Mouse (Mus musculus): Measurements from ENCODE around the gene Mvp. TPM values are rescaled to one million over a fixed set of nuclear protein-coding genes. Genes with fewer than 3 reads are reported as not detected.
A peak's percentile ranks its signal among the peaks of the same experiment; 100 is the strongest.

Mvp gene
- polyA plus RNA-seq, 1 experiment from 2014 or later: 6.8 TPM

- Histone ChIP-seq H3K36me3 (peaks cover 4% of the 10 kb centered on the region; the same call in 1 of the 2 replicates), H3K4me2 (replicated peaks) (peak overlapping the region; percentile 97), H3K4me1 (peaks cover 37% of the 10 kb centered on the region), H3K27me3 (peaks cover 41% of the 10 kb centered on the region), H3K27ac (0 out of 2 replicates have a peak overlapping the region, but pooled peaks have one; percentile 17), H3K9me3 (replicated peaks) (no peaks in the 10 kb centered on the region), H3K4me3 (peak overlapping the region; percentile 47), H3K9ac (peak overlapping the region; percentile 64)
- 33% methylated on average over 4 of the region's 4 CpGs for WGBS
- ATAC-seq (ENCODE audit: low FRiP score): no peak
These were observed 62.7 kb downstream of the Mvp start for GRCm38 (mm10) chr7:126951741-126952140.

GRCm38 (mm10) chr7:126950647-126951615 is 63.5 kb downstream of the Mvp start:
- H3K4me3 ChIP-seq: peak overlapping the region; percentile 47
- H3K4me2 ChIP-seq (replicated peaks): peak overlapping the region; percentile 97
- 7% methylated on average over 26 of the region's 26 CpGs for WGBS
- H3K27ac ChIP-seq: peak overlapping the region; percentile 87
- no peaks in the 10 kb centered on the region for H3K9me3 ChIP-seq (replicated peaks)
- H3K36me3 ChIP-seq: peaks cover 11% of the 10 kb centered on the region
- H3K9ac ChIP-seq: peak overlapping the region; percentile 64
- peaks cover 41% of the 10 kb centered on the region for H3K27me3 ChIP-seq
- peaks cover 41% of the 10 kb centered on the region for H3K4me1 ChIP-seq
- ATAC-seq (ENCODE audit: low FRiP score): peak; percentile 10

- H3K36me3 ChIP-seq: peaks cover 13% of the 10 kb centered on the region
- H3K9ac ChIP-seq: peak within 1 kb of the TSS; percentile 64
- H3K9me3 ChIP-seq (replicated peaks): no peaks in the 10 kb centered on the region
- under 1% methylated on average over 42 of the region's 42 CpGs for WGBS
- H3K4me3 ChIP-seq: peak within 1 kb of the TSS; percentile 47
- ATAC-seq (ENCODE audit: low FRiP score): peak; percentile 91
- H3K27me3 ChIP-seq: peaks cover 41% of the 10 kb centered on the region
- peak within 1 kb of the TSS; percentile 87 for H3K27ac ChIP-seq
- H3K4me2 ChIP-seq (replicated peaks): peak within 1 kb of the TSS; percentile 97
- H3K4me1 ChIP-seq: peaks cover 41% of the 10 kb centered on the region
These were observed 64.4 kb downstream of the Mvp start, which contains the start of gene Sez6l2 for GRCm38 (mm10) chr7:126949793-126950646. TSS of gene Sez6l2 (plus strand) at chr7:126950563.

- Histone ChIP-seq H3K4me1 (peaks cover 41% of the 10 kb centered on the region), H3K4me2 (replicated peaks) (peak within 1 kb of the TSS; percentile 97), H3K9ac (peak within 1 kb of the TSS; percentile 64), H3K4me3 (peak within 1 kb of the TSS; percentile 47), H3K27ac (peak within 1 kb of the TSS; percentile 87), H3K27me3 (peaks cover 41% of the 10 kb centered on the region), H3K9me3 (replicated peaks) (no peaks in the 10 kb centered on the region), H3K36me3 (peaks cover 19% of the 10 kb centered on the region)
- peak; percentile 70 for ATAC-seq (ENCODE audit: low FRiP score)
- under 1% methylated on average over 21 of the region's 21 CpGs for WGBS
These were observed 65.0 kb downstream of the Mvp start, which contains the start of gene Asphd1 for GRCm38 (mm10) chr7:126949403-126949792. TSS of gene Asphd1 (minus strand) at chr7:126949582.

GRCm38 (mm10) chr7:126948626-126949025 is 65.8 kb downstream of the Mvp start:
- no peaks in the 10 kb centered on the region for H3K9me3 ChIP-seq (replicated peaks)
- H3K4me1 ChIP-seq: peaks cover 41% of the 10 kb centered on the region
- H3K4me3 ChIP-seq: peak overlapping the region; percentile 47
- WGBS: 80% methylated on average over 10 of the region's 10 CpGs
- H3K36me3 ChIP-seq: peaks cover 27% of the 10 kb centered on the region
- H3K9ac ChIP-seq: peak overlapping the region; percentile 64
- H3K4me2 ChIP-seq (replicated peaks): peak overlapping the region; percentile 97
- no peak for ATAC-seq (ENCODE audit: low FRiP score)
- H3K27me3 ChIP-seq: peaks cover 41% of the 10 kb centered on the region
- peak overlapping the region; percentile 87 for H3K27ac ChIP-seq

GRCm38 (mm10) chr7:126946530-126946929 is 67.9 kb downstream of the Mvp start:
- no peaks in the 10 kb centered on the region for H3K9me3 ChIP-seq (replicated peaks)
- 35% methylated on average over 3 of the region's 3 CpGs for WGBS
- no peak overlapping the region for H3K4me2 ChIP-seq (replicated peaks)
- no peak for ATAC-seq (ENCODE audit: low FRiP score)
- H3K4me1 ChIP-seq: peaks cover 33% of the 10 kb centered on the region
- peaks cover 39% of the 10 kb centered on the region for H3K36me3 ChIP-seq
- H3K27me3 ChIP-seq: peaks cover 25% of the 10 kb centered on the region
- no peak overlapping the region for H3K27ac ChIP-seq
- no peak overlapping the region for H3K4me3 ChIP-seq
- H3K9ac ChIP-seq: no peak overlapping the region

- Histone ChIP-seq H3K4me2 (replicated peaks) (no peak overlapping the region), H3K27me3 (no peaks in the 10 kb centered on the region), H3K9ac (no peak overlapping the region), H3K4me3 (no peak overlapping the region), H3K9me3 (replicated peaks) (no peaks in the 10 kb centered on the region), H3K4me1 (peaks cover 16% of the 10 kb centered on the region), H3K36me3 (peaks cover 49% of the 10 kb centered on the region), H3K27ac (no peak overlapping the region; the same call in 1 of the 2 replicates)
- ATAC-seq (ENCODE audit: low FRiP score): no peak
- WGBS: 55% methylated on average over 5 of the region's 5 CpGs
These were observed 72.6 kb downstream of the Mvp start for GRCm38 (mm10) chr7:126941801-126942200.

- Histone ChIP-seq H3K36me3 (peaks cover 50% of the 10 kb centered on the region), H3K27ac (no peak overlapping the region), H3K9me3 (replicated peaks) (no peaks in the 10 kb centered on the region), H3K4me1 (peaks cover 12% of the 10 kb centered on the region), H3K4me2 (replicated peaks) (no peak overlapping the region), H3K27me3 (no peaks in the 10 kb centered on the region), H3K4me3 (no peak overlapping the region), H3K9ac (no peak overlapping the region)
- ATAC-seq (ENCODE audit: low FRiP score): no peak
- 51% methylated on average over 6 of the region's 6 CpGs for WGBS
These were observed 73.2 kb downstream of the Mvp start for GRCm38 (mm10) chr7:126941171-126941570.

Small RNA genes lying within 50 kb of the gene (microRNA-seq; reads per million reads assigned to microRNA genes)
- not detected for gene Gm44343

Other genes starting within 250 kb of the Mvp start
- gene Gdpd3, start 248.3 kb downstream of the Mvp start, polyA plus RNA-seq (2016; fragmentation: Nextera tagmentation; extraction: Ambion mirVana): 1.4 TPM in 2 replicates
- gene Ypel3, start 237.7 kb downstream of the Mvp start, polyA plus RNA-seq (2016; fragmentation: Nextera tagmentation; extraction: Ambion mirVana): 140 and 144 TPM in 2 replicates
- 0.48 and 1.1 TPM in 2 replicates for gene Tbx6, start 233.1 kb downstream of the Mvp start, polyA plus RNA-seq (2016; fragmentation: Nextera tagmentation; extraction: Ambion mirVana)
- 286 and 294 TPM in 2 replicates for gene Ppp4c, start 222.1 kb downstream of the Mvp start, polyA plus RNA-seq (2016; fragmentation: Nextera tagmentation; extraction: Ambion mirVana)
- gene Fam57b, start 217.0 kb downstream of the Mvp start, polyA plus RNA-seq (2016; fragmentation: Nextera tagmentation; extraction: Ambion mirVana): 23.7 and 24.9 TPM in 2 replicates
- gene 4930451I11Rik, start 183.0 kb downstream of the Mvp start, polyA plus RNA-seq (2016; fragmentation: Nextera tagmentation; extraction: Ambion mirVana): not detected in 2 replicates
- gene Doc2a, start 167.2 kb downstream of the Mvp start, polyA plus RNA-seq (2016; fragmentation: Nextera tagmentation; extraction: Ambion mirVana): 4.3 and 4.4 TPM in 2 replicates
- gene Hirip3, start 152.6 kb downstream of the Mvp start, polyA plus RNA-seq (2016; fragmentation: Nextera tagmentation; extraction: Ambion mirVana): 30.5 and 35.4 TPM in 2 replicates
- gene Ino80e, start 152.2 kb downstream of the Mvp start, polyA plus RNA-seq (2016; fragmentation: Nextera tagmentation; extraction: Ambion mirVana): 89.0 and 92.6 TPM in 2 replicates
- gene Taok2, start 129.9 kb downstream of the Mvp start, polyA plus RNA-seq (2016; fragmentation: Nextera tagmentation; extraction: Ambion mirVana): 63.5 and 66.6 TPM in 2 replicates
- gene Tmem219, start 91.7 kb downstream of the Mvp start, polyA plus RNA-seq (2016; fragmentation: Nextera tagmentation; extraction: Ambion mirVana): 21.8 and 23.0 TPM in 2 replicates
- 58.1 and 59.3 TPM in 2 replicates for gene Kctd13, start 85.7 kb downstream of the Mvp start, polyA plus RNA-seq (2016; fragmentation: Nextera tagmentation; extraction: Ambion mirVana)
- gene Asphd1, start 65.0 kb downstream of the Mvp start, polyA plus RNA-seq (2016; fragmentation: Nextera tagmentation; extraction: Ambion mirVana): 3.4 and 4.1 TPM in 2 replicates
- 13.3 and 18.2 TPM in 2 replicates for gene Sez6l2, start 64.1 kb downstream of the Mvp start, polyA plus RNA-seq (2016; fragmentation: Nextera tagmentation; extraction: Ambion mirVana)
- gene Cdipt, start 38.7 kb downstream of the Mvp start, polyA plus RNA-seq (2016; fragmentation: Nextera tagmentation; extraction: Ambion mirVana): 87.8 and 93.5 TPM in 2 replicates
- 0.92 and 1.4 TPM in 2 replicates for gene Cdiptos, start 38.5 kb downstream of the Mvp start, polyA plus RNA-seq (2016; fragmentation: Nextera tagmentation; extraction: Ambion mirVana)
- gene Pagr1b, start 1.9 kb upstream of the Mvp start, polyA plus RNA-seq (2016; fragmentation: Nextera tagmentation; extraction: Ambion mirVana): 0.72 and 1.3 TPM in 2 replicates
- gene Pagr1a, start 2.7 kb upstream of the Mvp start, polyA plus RNA-seq (2016; fragmentation: Nextera tagmentation; extraction: Ambion mirVana): 46.6 and 51.6 TPM in 2 replicates
- gene Gm42742, start 6.5 kb upstream of the Mvp start, polyA plus RNA-seq (2016; fragmentation: Nextera tagmentation; extraction: Ambion mirVana): 63.8 and 69.6 TPM in 2 replicates
- gene Prrt2, start 6.6 kb upstream of the Mvp start, polyA plus RNA-seq (2016; fragmentation: Nextera tagmentation; extraction: Ambion mirVana): 7.1 and 9.6 TPM in 2 replicates
- 117 and 119 TPM in 2 replicates for gene Maz, start 12.4 kb upstream of the Mvp start, polyA plus RNA-seq (2016; fragmentation: Nextera tagmentation; extraction: Ambion mirVana)
- 85.3 and 86.9 TPM in 2 replicates for gene Kif22, start 27.9 kb upstream of the Mvp start, polyA plus RNA-seq (2016; fragmentation: Nextera tagmentation; extraction: Ambion mirVana)
- not detected in 2 replicates for gene Zg16, start 72.7 kb upstream of the Mvp start, polyA plus RNA-seq (2016; fragmentation: Nextera tagmentation; extraction: Ambion mirVana)
- 1.0 and 1.2 TPM in 2 replicates for gene AI467606, start 76.7 kb upstream of the Mvp start, polyA plus RNA-seq (2016; fragmentation: Nextera tagmentation; extraction: Ambion mirVana)
- gene Qprt, start 107.6 kb upstream of the Mvp start, polyA plus RNA-seq (2016; fragmentation: Nextera tagmentation; extraction: Ambion mirVana): 0.80 and 1.9 TPM in 2 replicates
- not detected in 2 replicates for gene Spn, start 123.2 kb upstream of the Mvp start, polyA plus RNA-seq (2016; fragmentation: Nextera tagmentation; extraction: Ambion mirVana)
- 86.2 and 92.9 TPM in 2 replicates for gene Cd2bp2, start 181.4 kb upstream of the Mvp start, polyA plus RNA-seq (2016; fragmentation: Nextera tagmentation; extraction: Ambion mirVana)
- 46.5 and 47.2 TPM in 2 replicates for gene Tbc1d10b, start 193.8 kb upstream of the Mvp start, polyA plus RNA-seq (2016; fragmentation: Nextera tagmentation; extraction: Ambion mirVana)
- 19.5 and 46.1 TPM in 2 replicates for gene Mylpf, start 194.3 kb upstream of the Mvp start, polyA plus RNA-seq (2016; fragmentation: Nextera tagmentation; extraction: Ambion mirVana)
- 61.3 and 67.9 TPM in 2 replicates for gene Zfp553, start 218.4 kb upstream of the Mvp start, polyA plus RNA-seq (2016; fragmentation: Nextera tagmentation; extraction: Ambion mirVana)
- gene Sept1, start 218.5 kb upstream of the Mvp start, polyA plus RNA-seq (2016; fragmentation: Nextera tagmentation; extraction: Ambion mirVana): 32.7 and 33.2 TPM in 2 replicates
- 61.3 and 62.8 TPM in 2 replicates for gene Zfp771, start 229.7 kb upstream of the Mvp start, polyA plus RNA-seq (2016; fragmentation: Nextera tagmentation; extraction: Ambion mirVana)
- 123 and 147 TPM in 2 replicates for gene Dctpp1, start 246.1 kb upstream of the Mvp start, polyA plus RNA-seq (2016; fragmentation: Nextera tagmentation; extraction: Ambion mirVana)

All from hindbrain, embryonic 12.5 days (tissue).